Mouse (Mus musculus): ENCODE measurements around the gene Rnf152. TPM values are rescaled to one million over a fixed set of nuclear protein-coding genes. Genes with fewer than 3 reads are reported as not detected.
A peak's percentile ranks its signal among the peaks of the same experiment; 100 is the strongest.

The Rnf152 gene
- polyA plus RNA-seq, 1 experiment from 2014 or later = 1.5 TPM

DNA sequence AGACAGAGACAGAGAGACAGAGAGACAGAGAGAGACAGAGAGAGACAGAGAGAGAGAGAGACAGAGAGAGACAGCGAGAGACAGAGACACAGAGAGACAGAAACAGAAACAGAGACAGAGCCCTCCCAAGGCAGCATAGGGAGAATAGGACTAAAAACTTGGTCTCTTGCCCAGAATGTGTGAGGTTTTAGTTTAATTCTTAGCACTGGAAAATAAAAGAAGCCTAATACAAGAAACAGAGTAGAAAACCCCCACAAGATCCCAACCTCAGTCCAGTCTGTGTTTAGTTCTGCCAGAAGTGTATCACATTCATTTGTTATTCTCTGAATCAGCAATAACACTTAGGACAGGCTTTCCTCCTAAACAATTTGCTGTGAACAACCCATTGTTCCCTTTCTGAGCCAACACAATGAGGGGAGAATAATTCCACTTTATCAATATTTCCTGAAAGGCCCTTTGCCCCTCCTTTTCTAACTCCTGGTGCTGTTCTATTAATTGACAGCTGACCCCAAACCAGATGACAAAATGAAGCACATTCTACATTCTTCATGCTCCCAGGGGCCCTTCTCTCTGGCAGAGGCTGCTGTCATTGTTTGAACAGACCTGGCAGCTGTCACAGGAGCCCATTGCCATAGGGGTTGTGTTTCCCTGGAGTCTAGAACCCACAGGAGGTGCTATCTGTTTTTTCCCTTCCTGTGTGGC, 44.5 kb downstream of the Rnf152 start:
- ATAC-seq (ENCODE audit: insufficient read depth) (no peak; the same call in 1 of the 2 replicates), DNase-seq (peak; percentile 57)
- 81% methylated on average over 1 of the region's 1 CpGs for WGBS

DNA sequence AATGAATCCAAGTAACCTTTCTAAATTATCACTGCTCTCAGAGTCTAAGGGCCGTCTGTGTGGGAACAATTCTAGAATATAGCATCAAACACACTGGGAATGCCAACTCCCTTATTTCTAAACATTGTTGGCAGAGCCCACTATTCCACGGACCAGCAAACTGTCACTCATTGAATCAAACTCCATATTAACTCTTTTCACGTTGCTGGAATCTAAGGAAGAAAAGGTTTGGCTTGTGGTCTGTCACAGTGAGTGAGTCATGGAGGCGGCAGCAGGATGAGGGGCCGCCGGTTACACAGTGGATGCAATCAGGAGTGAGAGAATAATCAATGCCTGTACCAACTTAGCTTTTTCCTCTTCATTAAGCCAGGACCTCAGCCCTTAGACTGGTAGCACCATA, 54.3 kb downstream of the Rnf152 start:
- Histone ChIP-seq H3K9me3 (ENCODE audit: low read depth, low read length) (no peaks in the 10 kb centered on the region), H3K4me3 (ENCODE audit: low read depth, low read length) (no peak overlapping the region), H3K27ac (ENCODE audit: low read depth) (no peak overlapping the region), H3K27me3 (ENCODE audit: insufficient read depth, low read length) (no peaks in the 10 kb centered on the region), H3K4me1 (ENCODE audit: insufficient read depth) (no peaks in the 10 kb centered on the region), H3K9ac (no peak overlapping the region), H3K4me2 (no peak overlapping the region), H3K36me3 (ENCODE audit: insufficient read depth) (no peaks in the 10 kb centered on the region)
- 67% methylated on average over 6 of the region's 6 CpGs for WGBS
- ATAC-seq (ENCODE audit: insufficient read depth) (no peak), DNase-seq (no peak)
- no peak for TF ChIP-seq CTCF (IDR thresholded peaks at IDR 0.05; ENCODE audit: low read depth)

More for the DNA sequence above, 44.5 kb downstream of the Rnf152 start:
- H3K36me3 ChIP-seq (ENCODE audit: insufficient read depth) = no peaks in the 10 kb centered on the region
- TF ChIP-seq CTCF (IDR thresholded peaks at IDR 0.05; ENCODE audit: low read depth) = no peak
- H3K27ac ChIP-seq (ENCODE audit: low read depth) = no peak overlapping the region
- H3K9me3 ChIP-seq (ENCODE audit: low read depth, low read length) = no peaks in the 10 kb centered on the region
- H3K4me2 ChIP-seq = no peak overlapping the region
- no peaks in the 10 kb centered on the region for H3K27me3 ChIP-seq (ENCODE audit: insufficient read depth, low read length)
- no peaks in the 10 kb centered on the region for H3K4me1 ChIP-seq (ENCODE audit: insufficient read depth)
- no peak overlapping the region for H3K9ac ChIP-seq
- no peak overlapping the region for H3K4me3 ChIP-seq (ENCODE audit: low read depth, low read length)

DNA sequence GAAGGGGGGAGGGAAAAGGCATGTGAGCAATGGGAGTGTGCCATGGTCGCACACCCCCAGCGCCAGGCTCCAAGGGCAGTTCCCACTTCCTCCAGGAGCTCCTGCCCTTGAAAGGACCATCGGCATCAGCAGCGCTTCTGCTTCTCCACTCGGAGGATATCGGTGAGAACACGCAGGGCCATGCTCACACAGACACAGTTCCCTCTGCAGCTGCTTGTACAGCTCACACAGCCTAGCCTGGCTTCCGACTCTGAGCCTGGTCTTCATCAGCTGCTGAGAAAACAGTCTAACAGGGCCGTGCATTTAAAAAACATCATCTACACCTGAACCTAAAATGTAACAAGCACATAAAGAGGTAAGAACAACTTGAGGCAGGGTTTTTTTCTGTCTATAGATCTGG, 54.7 kb downstream of the Rnf152 start:
- no peak for TF ChIP-seq CTCF (IDR thresholded peaks at IDR 0.05; ENCODE audit: low read depth)
- no peak overlapping the region for H3K9ac ChIP-seq
- no peak overlapping the region for H3K27ac ChIP-seq (ENCODE audit: low read depth)
- WGBS = 76% methylated on average over 9 of the region's 9 CpGs
- DNase-seq = no peak
- no peak overlapping the region for H3K4me3 ChIP-seq (ENCODE audit: low read depth, low read length)
- H3K36me3 ChIP-seq (ENCODE audit: insufficient read depth) = no peaks in the 10 kb centered on the region
- ATAC-seq (ENCODE audit: insufficient read depth) = no peak
- H3K9me3 ChIP-seq (ENCODE audit: low read depth, low read length) = no peaks in the 10 kb centered on the region
- H3K4me2 ChIP-seq = no peak overlapping the region
- no peaks in the 10 kb centered on the region for H3K4me1 ChIP-seq (ENCODE audit: insufficient read depth)
- no peaks in the 10 kb centered on the region for H3K27me3 ChIP-seq (ENCODE audit: insufficient read depth, low read length)

DNA sequence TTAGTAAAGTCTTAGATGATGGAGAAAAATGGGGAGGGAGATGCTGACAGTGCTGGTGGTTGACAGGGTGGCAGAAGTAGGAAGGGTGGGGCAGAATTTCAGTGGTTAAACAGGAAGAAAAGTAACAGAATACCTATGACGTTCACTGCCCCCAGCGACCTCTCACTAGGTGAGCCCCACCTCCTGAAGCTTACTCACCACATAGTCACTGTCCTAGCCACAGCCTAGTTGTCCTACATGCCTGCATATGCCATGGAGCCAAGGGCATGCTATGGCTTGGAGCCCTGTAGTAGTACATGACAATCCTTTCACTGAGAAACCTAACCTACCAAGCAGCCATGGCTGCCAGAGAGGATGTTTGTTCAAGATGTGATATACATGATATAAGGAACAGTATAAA, 64.7 kb downstream of the Rnf152 start:
- no peaks in the 10 kb centered on the region for H3K9me3 ChIP-seq (ENCODE audit: low read depth, low read length)
- no peak overlapping the region for H3K27ac ChIP-seq (ENCODE audit: low read depth)
- DNase-seq (no peak), ATAC-seq (ENCODE audit: insufficient read depth) (no peak)
- no peak overlapping the region for H3K4me2 ChIP-seq
- no peak overlapping the region for H3K4me3 ChIP-seq (ENCODE audit: low read depth, low read length)
- no peaks in the 10 kb centered on the region for H3K4me1 ChIP-seq (ENCODE audit: insufficient read depth)
- H3K9ac ChIP-seq = no peak overlapping the region
- 70% methylated on average over 2 of the region's 2 CpGs for WGBS
- H3K27me3 ChIP-seq (ENCODE audit: insufficient read depth, low read length) = no peaks in the 10 kb centered on the region
- no peak for TF ChIP-seq CTCF (IDR thresholded peaks at IDR 0.05; ENCODE audit: low read depth)
- H3K36me3 ChIP-seq (ENCODE audit: insufficient read depth) = no peaks in the 10 kb centered on the region

DNA sequence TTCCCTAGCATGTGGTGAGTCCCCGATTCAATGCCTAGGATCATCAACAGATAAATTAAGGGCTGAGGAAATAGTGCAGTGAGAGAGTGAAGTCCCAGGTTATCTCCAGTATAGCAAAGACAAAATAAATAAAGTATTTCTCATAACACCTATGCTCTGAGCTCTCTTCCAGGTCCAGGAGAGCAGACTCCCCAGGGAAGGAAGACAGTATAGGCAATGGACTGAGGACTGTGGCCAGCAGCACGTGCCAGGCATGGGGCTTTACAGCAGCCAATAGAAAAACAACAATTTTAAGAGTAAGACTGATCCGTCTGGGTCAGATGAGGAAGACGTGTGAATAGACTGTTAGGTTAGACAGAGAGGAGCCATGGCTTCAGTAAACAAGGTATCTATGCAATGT, 69.0 kb downstream of the Rnf152 start:
- H3K4me2 ChIP-seq = no peak overlapping the region
- peaks cover 2% of the 10 kb centered on the region; the same call in 1 of the 2 replicates for H3K4me1 ChIP-seq (ENCODE audit: insufficient read depth)
- DNase-seq (no peak), ATAC-seq (ENCODE audit: insufficient read depth) (no peak)
- no peaks in the 10 kb centered on the region for H3K36me3 ChIP-seq (ENCODE audit: insufficient read depth)
- no peak for TF ChIP-seq CTCF (IDR thresholded peaks at IDR 0.05; ENCODE audit: low read depth)
- H3K9me3 ChIP-seq (ENCODE audit: low read depth, low read length) = no peaks in the 10 kb centered on the region
- H3K27ac ChIP-seq (ENCODE audit: low read depth) = no peak overlapping the region
- H3K27me3 ChIP-seq (ENCODE audit: insufficient read depth, low read length) = no peaks in the 10 kb centered on the region
- no peak overlapping the region for H3K4me3 ChIP-seq (ENCODE audit: low read depth, low read length)
- H3K9ac ChIP-seq = no peak overlapping the region
- 57% methylated on average over 4 of the region's 4 CpGs for WGBS

DNA sequence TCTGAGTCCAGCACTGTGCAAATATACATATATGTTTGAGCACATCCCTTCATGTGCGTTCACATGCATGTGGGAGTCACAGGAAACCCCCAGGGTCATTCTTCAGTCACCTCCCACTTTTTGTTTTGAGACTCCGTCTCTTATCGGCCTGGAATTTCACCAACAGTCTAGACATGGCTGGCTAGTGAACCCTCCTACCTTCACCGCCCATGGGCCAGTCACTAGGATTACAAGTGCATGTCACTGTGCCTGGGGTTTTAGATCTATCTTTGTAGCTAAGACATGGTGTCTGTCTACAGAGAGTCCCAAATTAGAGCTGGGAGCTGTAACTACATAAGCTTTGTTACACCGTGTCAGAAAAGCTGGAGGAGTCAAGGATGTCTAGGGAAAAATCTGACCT, 69.6 kb downstream of the Rnf152 start:
- 63% methylated on average over 5 of the region's 5 CpGs for WGBS
- TF ChIP-seq CTCF (IDR thresholded peaks at IDR 0.05; ENCODE audit: low read depth) = no peak
- no peak overlapping the region for H3K27ac ChIP-seq (ENCODE audit: low read depth)
- no peak overlapping the region for H3K9ac ChIP-seq
- ATAC-seq (ENCODE audit: insufficient read depth) (no peak), DNase-seq (no peak)
- no peak overlapping the region for H3K4me3 ChIP-seq (ENCODE audit: low read depth, low read length)
- peaks cover 4% of the 10 kb centered on the region; the same call in 1 of the 2 replicates for H3K4me1 ChIP-seq (ENCODE audit: insufficient read depth)
- no peaks in the 10 kb centered on the region for H3K36me3 ChIP-seq (ENCODE audit: insufficient read depth)
- no peak overlapping the region for H3K4me2 ChIP-seq
- no peaks in the 10 kb centered on the region for H3K27me3 ChIP-seq (ENCODE audit: insufficient read depth, low read length)
- H3K9me3 ChIP-seq (ENCODE audit: low read depth, low read length) = no peaks in the 10 kb centered on the region

DNA sequence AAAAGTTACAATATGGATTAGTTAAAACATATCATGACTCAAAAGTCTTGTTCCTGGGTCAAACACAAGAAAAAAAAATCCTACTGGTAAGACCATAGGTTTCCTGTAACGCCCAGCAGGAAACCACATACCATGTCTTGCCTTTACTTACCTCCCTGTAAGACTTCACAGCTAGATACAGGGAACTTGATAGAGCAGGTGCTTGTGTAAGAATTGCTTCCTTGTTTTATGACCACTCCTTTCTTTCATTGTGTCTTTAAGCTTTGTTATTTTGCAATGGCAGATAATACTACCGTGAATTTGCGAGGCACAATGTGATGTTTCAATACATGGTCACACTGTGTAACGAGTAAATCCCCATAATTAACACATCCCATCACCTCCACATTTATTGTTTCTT, 71.5 kb downstream of the Rnf152 start:
- H3K9ac ChIP-seq = no peak overlapping the region
- no peak overlapping the region for H3K4me2 ChIP-seq
- H3K36me3 ChIP-seq (ENCODE audit: insufficient read depth) = no peaks in the 10 kb centered on the region
- WGBS = 92% methylated on average over 4 of the region's 4 CpGs
- no peak for DNase-seq
- H3K4me3 ChIP-seq (ENCODE audit: low read depth, low read length) = no peak overlapping the region
- peaks cover 4% of the 10 kb centered on the region; the same call in 1 of the 2 replicates for H3K4me1 ChIP-seq (ENCODE audit: insufficient read depth)
- no peak for ATAC-seq (ENCODE audit: insufficient read depth)
- TF ChIP-seq CTCF (IDR thresholded peaks at IDR 0.05; ENCODE audit: low read depth) = no peak
- H3K27me3 ChIP-seq (ENCODE audit: insufficient read depth, low read length) = no peaks in the 10 kb centered on the region
- no peaks in the 10 kb centered on the region for H3K9me3 ChIP-seq (ENCODE audit: low read depth, low read length)
- H3K27ac ChIP-seq (ENCODE audit: low read depth) = no peak overlapping the region

Data from lung, embryonic 14.5 days (tissue).